Mouse (Mus musculus) neural tube, embryonic 14.5 days (tissue): Measurements from ENCODE around the gene Crnkl1. TPM values are rescaled to one million over a fixed set of nuclear protein-coding genes. Genes with fewer than 3 reads are reported as not detected.
"Not testable (repeated sequence)": the region's sequence is repeated elsewhere in the genome, so short reads cannot be mapped to it uniquely, and the experiment has no call there.

Experiments used
- ATAC-seq: fragments of 200-750 bp; cut with Nextera tagmentation; 2 replicates; pipeline ENCODE4 v1.8.0; 2017; ENCODE audit warnings: low read depth, mild to moderate bottlenecking, moderate TSS enrichment, moderate library complexity
- H3K27ac ChIP-seq: fragments of 300-500 bp; sonication (generic); 2 replicates; pipeline ENCODE4 v1.5.1; 2014; ENCODE audit warnings: low read depth, mild to moderate bottlenecking, control low read depth, low read length, moderate library complexity, mixed read lengths
- H3K27me3 ChIP-seq: fragments of 300-500 bp; sonication (generic); 2 replicates; pipeline ENCODE4 v1.6.1; 2014; ENCODE audit warnings: low read length; ENCODE audit not compliant: control insufficient read depth, insufficient read depth
- H3K36me3 ChIP-seq: fragments of 300-500 bp; sonication (generic); 2 replicates; pipeline ENCODE4 v1.6.1; 2014; ENCODE audit warnings: low read length, mixed read lengths; ENCODE audit not compliant: control insufficient read depth, insufficient read depth
- H3K4me1 ChIP-seq: fragments of 300-500 bp; sonication (generic); 2 replicates; pipeline ENCODE4 v1.6.1; 2014; ENCODE audit warnings: low read length; ENCODE audit not compliant: control insufficient read depth, insufficient read depth
- H3K4me2 ChIP-seq: fragments of 300-500 bp; sonication (generic); 2 replicates; pipeline ENCODE4 v1.6.1; 2014; ENCODE audit warnings: mild to moderate bottlenecking, low read depth, low read length, control low read depth
- H3K4me3 ChIP-seq: fragments of 300-500 bp; sonication (generic); 2 replicates; pipeline ENCODE4 v1.5.1; 2014; ENCODE audit warnings: low read depth, low read length, control low read depth, mixed read lengths
- H3K9ac ChIP-seq: fragments of 300-500 bp; sonication (generic); replicated peaks from 2 replicates; pipeline ENCODE4 v1.6.1; 2014; ENCODE audit warnings: low read depth, mild to moderate bottlenecking, control low read depth, low read length, mixed read lengths
- H3K9me3 ChIP-seq: fragments of 300-500 bp; sonication (generic); 2 replicates; pipeline ENCODE4 v1.6.1; 2016; ENCODE audit warnings: low read length; ENCODE audit not compliant: control insufficient read depth
- WGBS: fragments of 180-500 bp; shearing (Covaris S2); extraction: QIAGEN DNeasy Blood & Tissue Kit; methylation state at CpG from one replicate; pipeline ENCODE4 v1.1.7; 2014; 5-methylcytosine and 5-hydroxymethylcytosine counted together
- polyA plus RNA-seq: library from polyadenylated mRNA; unstranded; fragments of >200 nt; fragmentation: Nextera tagmentation; extraction: Ambion mirVana; gene quantifications from 2 replicates; pipeline ENCODE4 v1.2.1, GENCODE M21; 2014

Crnkl1 gene
- polyA plus RNA-seq, 1 experiment from 2014 or later: 26.1 TPM

DNA sequence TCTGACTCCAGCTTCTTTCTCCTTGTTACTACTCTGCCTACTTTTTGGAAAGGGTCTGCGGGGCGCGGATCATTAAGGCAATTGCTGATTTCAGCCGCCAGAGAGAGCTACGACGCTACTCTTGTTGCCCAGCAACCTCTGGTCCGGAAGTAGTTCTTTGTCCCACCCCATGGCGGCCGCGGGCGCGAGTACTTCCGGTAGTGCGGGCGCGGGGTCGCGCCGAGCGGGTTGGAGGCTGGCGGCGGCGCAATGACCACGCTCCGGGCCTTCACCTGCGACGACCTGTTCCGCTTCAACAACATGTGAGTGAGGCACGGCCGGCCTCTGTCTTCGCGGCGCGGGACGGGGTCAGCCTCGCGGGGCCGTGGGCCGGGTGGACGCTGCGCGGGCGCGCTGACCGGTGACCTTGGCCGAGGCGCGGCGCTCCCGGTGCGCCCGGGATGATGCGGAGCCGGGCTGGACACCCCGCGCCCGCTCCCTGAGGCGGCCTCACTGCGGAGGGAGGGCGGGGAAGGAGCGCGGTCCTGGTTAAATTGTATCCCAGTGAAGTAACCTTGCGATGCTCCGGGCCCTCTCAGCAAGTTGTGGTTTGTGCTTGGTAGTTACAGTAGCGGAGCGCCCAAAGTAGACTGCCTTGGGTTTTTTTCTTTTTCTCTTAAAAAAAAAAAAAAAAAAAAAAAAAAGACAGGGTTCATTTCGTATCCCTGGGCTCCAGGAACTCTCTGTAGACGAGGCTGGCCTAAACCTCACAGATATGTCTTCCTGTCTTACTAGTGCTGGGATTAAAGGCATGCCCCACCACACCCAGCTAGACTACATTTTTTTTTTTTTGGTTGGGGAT is 31.5 kb downstream of the Crnkl1 start:
- H3K27ac ChIP-seq: peak overlapping the region; percentile 78
- H3K9ac ChIP-seq: peak overlapping the region; percentile 94
- WGBS: under 1% methylated on average over 68 of the region's 68 CpGs
- H3K4me3 ChIP-seq: peak overlapping the region; percentile 99
- H3K9me3 ChIP-seq: no peaks in the 10 kb centered on the region
- peak; percentile 97 for ATAC-seq
- peaks cover 3% of the 10 kb centered on the region; the same call in 1 of the 2 replicates for H3K36me3 ChIP-seq
- peaks cover 10% of the 10 kb centered on the region for H3K4me1 ChIP-seq
- no peaks in the 10 kb centered on the region for H3K27me3 ChIP-seq
- peak overlapping the region; percentile 76 for H3K4me2 ChIP-seq

DNA sequence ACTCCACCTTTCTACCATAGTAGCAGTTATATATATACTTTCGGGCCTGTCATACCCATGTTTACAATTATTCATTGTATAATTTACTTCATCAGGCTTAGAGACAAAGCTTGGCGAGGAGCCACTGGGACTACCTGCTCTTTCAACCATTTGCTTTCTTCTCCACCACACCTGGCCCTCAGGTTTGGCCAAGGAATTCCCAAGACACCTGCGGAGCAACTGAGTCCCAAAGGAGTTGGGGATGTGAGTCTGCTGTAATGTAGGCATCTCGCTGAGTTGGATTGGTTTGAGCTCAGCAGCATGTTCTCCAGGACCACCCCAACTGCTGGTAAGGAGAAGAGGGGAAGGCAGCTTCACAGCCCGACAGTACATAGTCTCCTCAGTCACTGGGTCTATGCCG is 33.0 kb downstream of the Crnkl1 start, which contains the start of gene Naa20:
Gene Naa20, plus strand, starts transcription at position 239 of the 400 bp plus-strand sequence.
- H3K9ac ChIP-seq: no peak within 1 kb of the TSS
- H3K36me3 ChIP-seq: peaks cover 3% of the 10 kb centered on the region; the same call in 1 of the 2 replicates
- peaks cover 10% of the 10 kb centered on the region for H3K4me1 ChIP-seq
- ATAC-seq: no peak
- WGBS: 90% methylated on average over 6 of the region's 6 CpGs
- H3K27ac ChIP-seq: no peak within 1 kb of the TSS
- no peaks in the 10 kb centered on the region for H3K9me3 ChIP-seq
- peak within 1 kb of the TSS; percentile 46; the same call in 1 of the 2 replicates for H3K4me2 ChIP-seq
- H3K27me3 ChIP-seq: no peaks in the 10 kb centered on the region
- H3K4me3 ChIP-seq: peak within 1 kb of the TSS; percentile 99

DNA sequence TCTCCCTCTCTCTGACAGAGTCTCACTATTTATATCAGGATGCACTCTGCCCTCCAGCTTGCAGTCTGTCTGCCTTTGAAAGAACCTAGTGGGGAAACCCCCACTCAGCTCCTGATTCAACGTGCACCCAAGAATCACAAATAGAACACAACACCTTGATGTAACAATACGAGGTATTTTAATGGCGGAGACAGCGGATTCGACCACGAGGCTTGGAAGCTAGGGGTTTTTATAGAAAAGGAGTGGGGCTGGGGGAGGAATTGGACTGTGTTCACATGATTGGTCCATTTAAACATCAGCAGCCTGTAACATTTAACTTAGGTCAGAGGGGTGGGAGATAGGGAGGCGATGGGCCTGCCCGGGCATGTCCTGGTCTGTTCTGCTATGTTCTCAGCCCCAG is 34.5 kb downstream of the Crnkl1 start:
- H3K27ac ChIP-seq, H3K4me2 ChIP-seq, H3K4me3 ChIP-seq, H3K9ac ChIP-seq, H3K27me3 ChIP-seq, ATAC-seq, H3K36me3 ChIP-seq, H3K9me3 ChIP-seq: not testable (repeated sequence)
- H3K4me1 ChIP-seq: peaks cover 10% of the 10 kb centered on the region
- 76% methylated on average over 6 of the region's 8 CpGs for WGBS

DNA sequence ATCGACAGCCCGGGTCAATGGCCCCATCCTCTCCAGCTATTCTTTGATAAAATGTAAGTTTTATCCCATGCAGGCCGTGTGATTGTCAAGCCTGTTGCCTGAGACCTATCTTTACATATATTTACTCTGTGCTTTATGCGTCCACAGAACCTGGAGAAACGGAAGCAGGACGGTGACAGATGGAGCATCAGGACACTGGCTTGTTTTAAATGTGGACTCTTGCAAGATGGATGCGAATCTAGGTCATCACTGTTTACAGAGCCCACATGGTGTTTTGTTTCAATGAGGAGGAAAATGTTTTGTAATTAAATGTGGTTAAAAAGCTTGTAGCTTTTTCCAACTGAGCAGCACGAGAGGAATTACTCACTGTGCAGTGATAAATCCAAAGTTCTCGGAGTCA is 36.7 kb downstream of the Crnkl1 start:
- 69% methylated on average over 9 of the region's 9 CpGs for WGBS
- Histone ChIP-seq H3K27me3 (no peaks in the 10 kb centered on the region), H3K4me2 (no peak overlapping the region), H3K9me3 (no peaks in the 10 kb centered on the region), H3K4me3 (no peak overlapping the region), H3K36me3 (no peaks in the 10 kb centered on the region), H3K4me1 (no peaks in the 10 kb centered on the region), H3K9ac (no peak overlapping the region), H3K27ac (no peak overlapping the region)
- ATAC-seq: no peak

DNA sequence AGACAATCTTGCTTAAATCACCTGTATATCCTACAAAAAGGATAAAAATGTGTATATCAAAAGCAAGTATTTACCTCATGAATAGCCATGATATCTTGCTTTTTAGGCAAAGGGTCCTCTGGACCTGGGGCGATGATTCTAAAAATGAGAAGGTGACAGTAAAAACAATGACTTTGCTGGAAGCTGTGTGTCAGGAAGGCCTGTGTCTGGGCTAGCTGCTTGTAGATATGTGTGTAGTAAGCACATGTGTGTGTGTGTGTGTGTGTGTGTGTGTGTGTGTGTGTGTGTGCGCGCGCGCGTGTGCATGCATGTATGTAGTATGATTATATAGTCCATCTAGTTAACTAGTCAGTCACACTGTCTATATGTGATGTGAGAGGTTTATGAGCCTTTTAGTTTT is 41.1 kb downstream of the Crnkl1 start:
- no peak overlapping the region for H3K4me3 ChIP-seq
- H3K36me3 ChIP-seq: no peaks in the 10 kb centered on the region
- H3K9me3 ChIP-seq: no peaks in the 10 kb centered on the region
- over 99% methylated on average over 6 of the region's 6 CpGs for WGBS
- no peak overlapping the region for H3K9ac ChIP-seq
- ATAC-seq: no peak
- no peaks in the 10 kb centered on the region for H3K27me3 ChIP-seq
- no peak overlapping the region for H3K4me2 ChIP-seq
- H3K4me1 ChIP-seq: no peaks in the 10 kb centered on the region
- no peak overlapping the region for H3K27ac ChIP-seq

DNA sequence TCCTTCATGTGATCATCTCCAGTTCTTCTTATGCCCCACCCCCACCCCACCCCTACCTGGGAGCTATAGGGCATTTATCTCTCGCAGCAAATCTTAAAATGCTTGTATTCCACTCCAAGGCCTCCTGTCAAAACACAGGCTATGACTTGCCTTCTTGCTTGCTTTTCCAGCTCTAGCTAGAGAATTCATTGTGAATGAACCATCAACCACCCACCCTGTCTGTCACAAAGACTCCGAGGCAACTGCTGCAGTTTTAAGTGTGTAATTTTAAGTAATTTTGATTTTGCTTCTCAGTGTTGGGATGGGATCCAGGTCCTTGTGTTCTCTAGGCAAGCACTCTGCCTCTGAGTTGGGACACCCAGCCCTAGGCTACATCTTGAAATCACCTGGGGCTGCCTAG is 44.2 kb downstream of the Crnkl1 start:
- Histone ChIP-seq H3K9me3 (no peaks in the 10 kb centered on the region), H3K27me3 (no peaks in the 10 kb centered on the region), H3K36me3 (peaks cover 4% of the 10 kb centered on the region), H3K4me2 (no peak overlapping the region), H3K27ac (no peak overlapping the region), H3K4me1 (no peaks in the 10 kb centered on the region), H3K9ac (no peak overlapping the region), H3K4me3 (no peak overlapping the region)
- ATAC-seq: no peak
- WGBS: 89% methylated on average over 2 of the region's 2 CpGs

DNA sequence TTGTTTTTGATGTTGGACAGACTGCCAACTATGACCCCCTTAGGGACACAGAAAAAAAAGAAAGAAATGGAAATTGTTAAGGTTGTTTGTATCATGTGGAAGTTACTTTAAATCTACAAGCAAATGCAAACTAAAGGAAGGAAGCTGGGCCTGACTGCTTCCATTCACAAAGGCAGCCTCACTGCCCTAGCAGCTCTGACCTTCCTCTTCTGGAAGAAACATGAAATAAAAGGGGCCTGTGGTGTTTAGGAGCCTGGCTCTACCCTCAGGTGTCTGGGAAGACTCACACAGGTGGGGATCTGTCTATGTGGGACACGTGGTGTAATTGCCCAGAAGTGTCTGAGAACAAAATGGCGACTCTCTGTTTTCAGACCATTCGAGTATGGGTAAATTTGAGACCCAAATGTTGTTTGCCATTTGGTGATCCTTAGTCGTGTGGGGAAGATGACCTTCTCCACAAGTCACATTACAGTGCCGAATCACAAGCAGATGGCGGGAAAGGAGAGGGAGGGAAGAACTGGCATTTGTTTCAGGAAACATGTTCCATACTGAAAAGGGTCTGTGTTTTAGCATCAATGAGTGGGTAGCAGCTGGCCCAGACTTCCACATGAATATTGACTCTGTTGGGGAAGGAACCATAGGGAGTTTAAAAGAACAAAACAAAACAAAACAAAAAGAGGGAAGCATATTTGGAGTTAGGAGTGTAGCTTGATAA is 45.9 kb downstream of the Crnkl1 start:
- H3K9me3 ChIP-seq: no peaks in the 10 kb centered on the region
- no peak overlapping the region for H3K4me3 ChIP-seq
- no peak overlapping the region for H3K27ac ChIP-seq
- H3K4me1 ChIP-seq: no peaks in the 10 kb centered on the region
- no peak overlapping the region for H3K9ac ChIP-seq
- no peak overlapping the region for H3K4me2 ChIP-seq
- no peaks in the 10 kb centered on the region for H3K27me3 ChIP-seq
- 68% methylated on average over 6 of the region's 6 CpGs for WGBS
- no peak for ATAC-seq
- peaks cover 6% of the 10 kb centered on the region for H3K36me3 ChIP-seq

DNA sequence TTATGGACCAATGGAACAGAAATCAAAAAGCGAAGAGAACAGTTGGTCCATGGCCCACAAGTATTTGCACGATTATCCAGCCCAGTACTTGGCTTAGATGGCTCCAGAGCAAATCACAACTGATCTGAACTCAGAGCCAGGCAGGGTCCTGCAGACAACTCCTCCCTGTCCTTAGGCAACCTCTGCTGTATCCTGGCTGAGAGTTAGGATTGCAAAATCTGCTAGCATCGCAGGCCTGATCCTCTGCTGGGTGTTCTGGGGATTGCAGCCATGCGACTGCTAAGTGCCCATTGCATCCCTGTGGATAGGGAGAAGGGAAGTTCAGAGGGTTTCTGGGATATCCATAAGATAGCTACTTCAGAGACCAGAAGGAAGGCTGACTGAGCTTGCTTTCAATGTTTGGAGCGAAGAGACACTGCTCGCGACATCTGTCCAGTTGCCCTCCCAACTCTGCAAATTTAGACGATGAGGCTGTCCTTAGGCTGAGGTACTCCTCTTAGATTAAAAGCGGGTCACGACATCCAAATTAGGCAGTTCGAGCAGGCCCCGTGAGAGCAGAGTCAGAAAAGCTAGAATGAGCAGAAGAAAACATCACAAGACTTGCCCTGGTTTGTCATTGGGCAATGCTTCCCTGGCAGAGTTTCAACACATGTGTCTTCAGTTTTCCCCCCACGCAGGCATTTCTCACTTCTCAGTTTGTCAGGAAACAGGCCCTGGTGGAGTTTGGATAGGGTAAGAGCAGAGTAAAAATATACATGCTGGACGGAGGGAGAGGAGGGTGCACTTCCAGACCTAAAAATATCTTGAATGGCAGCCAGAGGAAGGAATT is 46.7 kb downstream of the Crnkl1 start:
- Histone ChIP-seq H3K27ac (no peak overlapping the region), H3K4me2 (no peak overlapping the region), H3K27me3 (no peaks in the 10 kb centered on the region), H3K4me3 (no peak overlapping the region), H3K4me1 (no peaks in the 10 kb centered on the region), H3K9ac (no peak overlapping the region), H3K36me3 (peaks cover 6% of the 10 kb centered on the region), H3K9me3 (no peaks in the 10 kb centered on the region)
- WGBS: 75% methylated on average over 14 of the region's 14 CpGs
- no peak for ATAC-seq
